In the genomic region with DNA sequence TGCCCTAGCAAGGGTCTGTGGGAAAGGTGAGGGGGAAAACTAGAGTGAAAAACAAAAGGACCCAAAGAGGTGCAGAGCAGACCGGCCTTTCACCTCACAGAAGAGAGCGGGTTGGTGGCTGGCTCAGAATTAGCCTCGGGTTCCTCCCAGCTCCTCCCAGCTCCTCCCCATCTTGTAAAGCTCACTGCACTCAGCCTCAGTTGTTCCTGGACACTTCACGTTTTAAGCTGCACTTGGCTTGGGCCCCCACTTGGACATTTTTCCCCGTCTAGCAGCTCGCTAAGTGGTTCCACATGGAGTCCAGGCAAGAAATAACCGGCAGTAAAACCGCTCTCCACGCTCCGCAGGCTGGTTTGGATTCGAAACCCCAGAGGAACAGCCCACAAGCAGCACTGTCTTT, we compare ENCODE assay signal across 9 mouse cellular contexts. TPM values are rescaled to one million over a fixed set of nuclear protein-coding genes. Genes with fewer than 3 reads are reported as not detected.
A peak's percentile ranks its signal among the peaks of the same experiment; 100 is the strongest.
DNase-seq lines count a peak whose midpoint lies in the region; ATAC-seq lines count a peak whose summit lies in the region.
"Had no signal": no experiment of that assay in that cellular context is flagged by ENCODE, and none has a peak within 500 bp of the region (broad histone marks: within the 10 kb centered on the region; RNA-seq: fewer than 3 reads in every experiment).

No protein-coding gene starts in this region.

- peak overlapping the region; percentile 36 for H3K4me2 ChIP-seq in limb, embryonic 11.5 days (ENCODE audit: low read depth, severe bottlenecking)
- H3K4me2 ChIP-seq in midbrain, embryonic 14.5 days (ENCODE audit: low read length): peak overlapping the region; percentile 4; the same call in 1 of the 2 replicates

- H3K27me3 ChIP-seq in limb, embryonic 11.5 days (ENCODE audit: control insufficient read depth, insufficient read depth, low read length): peaks cover 17% of the 10 kb centered on the region
- H3K27me3 ChIP-seq in midbrain, embryonic 14.5 days (ENCODE audit: control insufficient read depth, insufficient read depth, low read length): peaks cover 5% of the 10 kb centered on the region; the same call in 1 of the 2 replicates

- ATAC-seq in limb, embryonic 11.5 days (ENCODE audit: insufficient number of reproducible peaks, low FRiP score, low TSS enrichment, low read depth): peak; percentile 67
- no peak for ATAC-seq in midbrain, embryonic 14.5 days (ENCODE audit: low FRiP score, low TSS enrichment)

- H3K9me3 ChIP-seq in limb, embryonic 11.5 days (ENCODE audit: control insufficient read depth, low read length): no peaks in the 10 kb centered on the region
- no peaks in the 10 kb centered on the region for H3K9me3 ChIP-seq in midbrain, embryonic 14.5 days (ENCODE audit: control insufficient read depth, low read length)

- H3K27ac ChIP-seq in limb, embryonic 11.5 days (replicated peaks; ENCODE audit: low read depth, low read length): peak overlapping the region; percentile 99
- H3K27ac ChIP-seq in midbrain, embryonic 14.5 days (replicated peaks; ENCODE audit: low read depth, low read length): peak overlapping the region; percentile 74

- peaks cover 12% of the 10 kb centered on the region; the same call in 1 of the 2 replicates for H3K4me1 ChIP-seq in limb, embryonic 11.5 days (ENCODE audit: control insufficient read depth, insufficient read depth, low read length)
- H3K4me1 ChIP-seq in midbrain, embryonic 14.5 days (ENCODE audit: control insufficient read depth, insufficient read depth, low read length): 0 out of 2 replicates have a peak, but pooled peaks cover 4% of the 10 kb centered on the region

- H3K36me3 ChIP-seq in limb, embryonic 11.5 days (ENCODE audit: control insufficient read depth, insufficient read depth, low read length): no peaks in the 10 kb centered on the region
- H3K36me3 ChIP-seq in midbrain, embryonic 14.5 days (ENCODE audit: control insufficient read depth, insufficient read depth, low read length): no peaks in the 10 kb centered on the region

- H3K9ac ChIP-seq in limb, embryonic 11.5 days (ENCODE audit: low read length): peak overlapping the region; percentile 55
- H3K9ac ChIP-seq in midbrain, embryonic 14.5 days (replicated peaks; ENCODE audit: low read length): no peak overlapping the region

- DNase-seq in urinary bladder, postnatal 14 days (ENCODE audit: low spot score): peak; percentile 49
- no peak for DNase-seq in urinary bladder, postnatal 25 days (ENCODE audit: low spot score)
- DNase-seq in gastrocnemius, postnatal 36 days: peak; percentile 31 to 49
- peak; percentile 83 for DNase-seq in limb, embryonic 11.5 days (ENCODE audit: low spot score)
- peak; percentile 22 for DNase-seq in midbrain, embryonic 14.5 days
- no peak for DNase-seq in cerebellum, adult 11-12 months
- DNase-seq in right cerebral cortex, postnatal 4 days: no peak
- no peak for DNase-seq in frontal cortex, adult 2 months (ENCODE audit: extremely low spot score in 1 of 2, low spot score in 1 of 2)

- H3K4me3 ChIP-seq in limb, embryonic 11.5 days (ENCODE audit: low read depth, low read length): no peak overlapping the region; the same call in 1 of the 2 replicates
- no peak overlapping the region for H3K4me3 ChIP-seq in midbrain, embryonic 14.5 days (replicated peaks; ENCODE audit: low read depth, low read length)

- 8% methylated on average over 11 of the region's 11 CpGs for WGBS in limb, embryonic 11.5 days
- 42% methylated on average over 11 of the region's 11 CpGs for WGBS in midbrain, embryonic 14.5 days

- intact Hi-C loops in gastrocnemius, postnatal 36 days (cut with DNase I): no loop called here

RNA-seq across cellular contexts. Expression of a gene that starts 3.3 kb away (rescaled TPM):
- total RNA-seq in gastrocnemius, postnatal 36 days (2021): under 1 TPM; 0.32 to 0.36 TPM
- 5.9 and 6.0 TPM in 2 replicates for polyA plus RNA-seq in limb, embryonic 11.5 days (2014; fragmentation: Nextera tagmentation; extraction: Ambion mirVana)
- polyA plus RNA-seq in midbrain, embryonic 14.5 days (2014; fragmentation: Nextera tagmentation; extraction: Ambion mirVana): 6.8 and 7.8 TPM in 2 replicates
- polyA plus RNA-seq in frontal cortex, adult 2 months (2012; rRNA removed): 4.7 and 4.8 TPM in 2 replicates
- total RNA-seq: neutrophil, adult 5-6 weeks had no signal

Comparison
In these comparisons a context has a peak if more than half of its experiments do, and no peak if none do; other contexts are left out.
1. DNase-seq: peak in urinary bladder, postnatal 14 days (single experiment), gastrocnemius, postnatal 36 days (2 of 2), limb, embryonic 11.5 days (single experiment) and midbrain, embryonic 14.5 days (single experiment); none in urinary bladder, postnatal 25 days (single experiment), cerebellum, adult 11-12 months (single experiment), right cerebral cortex, postnatal 4 days (single experiment) and frontal cortex, adult 2 months (0 of 2).